Mouse (Mus musculus) CH12.LX (cell line): ENCODE results near the gene Slc25a45. TPM values are rescaled to one million over a fixed set of nuclear protein-coding genes. Genes with fewer than 3 reads are reported as not detected.

Experiments used
- DNase-seq: peaks from one replicate; pipeline ENCODE4 v3.0.0-alpha.2; 2013; ENCODE audit errors: extremely low read depth
- H3K27ac ChIP-seq: 2 replicates; pipeline ENCODE4 v1.5.1; 2012; ENCODE audit warnings: low read depth, mild to moderate bottlenecking, control low read depth, moderate library complexity; ENCODE audit not compliant: insufficient read depth
- H3K27me3 ChIP-seq: replicated peaks from 2 replicates; pipeline ENCODE3; 2012; ENCODE audit warnings: inconsistent platforms
- H3K36me3 ChIP-seq, 2 experiments: replicated peaks in 1 of 2; 2 replicates each; pipeline versions ENCODE3 to v1.6.1; 2012; ENCODE audit warnings: inconsistent platforms in 1 of 2, low read length in 1 of 2, mild to moderate bottlenecking in 1 of 2, mixed read lengths in 1 of 2, moderate library complexity in 1 of 2; ENCODE audit not compliant: control insufficient read depth in 1 of 2, insufficient read depth in 1 of 2
- H3K4me1 ChIP-seq, 2 experiments: 2 replicates each; pipeline ENCODE4 v1.6.1; 2012; ENCODE audit warnings: inconsistent platforms in 1 of 2, moderate library complexity in 1 of 2; ENCODE audit not compliant: insufficient read depth in 2 of 2, control insufficient read depth in 1 of 2
- H3K4me2 ChIP-seq: 2 replicates; pipeline ENCODE4 v1.6.1; 2012; ENCODE audit warnings: low read depth, mild to moderate bottlenecking, control low read depth; ENCODE audit not compliant: poor library complexity, insufficient read depth, severe bottlenecking
- H3K4me3 ChIP-seq, 3 experiments: fragments of 150-350 bp in 1 of 3; sonication (generic) in 1 of 3; replicated peaks in 1 of 3; 2 replicates each; pipeline versions ENCODE3 to v1.5.1; 2011 to 2012; ENCODE audit warnings: low read depth in 2 of 3, low read length in 2 of 3, mild to moderate bottlenecking in 2 of 3, moderate library complexity in 2 of 3, control low read depth in 1 of 3, improper control_type of control experiment in 1 of 3, inconsistent platforms in 1 of 3, mixed read lengths in 1 of 3; ENCODE audit not compliant: poor library complexity in 1 of 3
- H3K79me2 ChIP-seq: replicated peaks from 2 replicates; pipeline ENCODE4 v1.6.1; 2012; ENCODE audit warnings: mild to moderate bottlenecking, moderate library complexity; ENCODE audit not compliant: control insufficient read depth, poor library complexity, insufficient read depth, severe bottlenecking; ENCODE audit errors: extremely low read depth
- H3K9ac ChIP-seq: 2 replicates; pipeline ENCODE4 v1.6.1; 2012; ENCODE audit warnings: low read depth, mild to moderate bottlenecking, control low read depth, moderate library complexity; ENCODE audit not compliant: insufficient read depth
- H3K9me3 ChIP-seq: replicated peaks from 2 replicates; pipeline ENCODE3; 2012; ENCODE audit warnings: low read length, inconsistent platforms, mixed read lengths
- CHD1 ChIP-seq: IDR thresholded peaks from 2 replicates; pipeline ENCODE4 v1.6.1; 2012; ENCODE audit warnings: low read depth, low read length, improper control_type of control experiment, inconsistent platforms
- CHD2 ChIP-seq: IDR thresholded peaks from 2 replicates; pipeline ENCODE4 v1.6.1; 2011; ENCODE audit warnings: low read length, improper control_type of control experiment
- E2F4 ChIP-seq: IDR thresholded peaks from 2 replicates; pipeline ENCODE4 v1.6.1; 2011; ENCODE audit warnings: low read depth, low read length, improper control_type of control experiment; ENCODE audit not compliant: insufficient replicate concordance
- ELF1 ChIP-seq: IDR thresholded peaks from 2 replicates; pipeline ENCODE4 v1.6.1; 2014; ENCODE audit warnings: low read depth, mild to moderate bottlenecking, inconsistent platforms, low read length, improper control_type of control experiment
- EP300 ChIP-seq: IDR thresholded peaks from 2 replicates; pipeline ENCODE4 v1.6.1; 2011; ENCODE audit warnings: low read length, improper control_type of control experiment
- GABPA ChIP-seq: IDR thresholded peaks from 2 replicates; pipeline ENCODE4 v1.6.1; 2012; ENCODE audit warnings: low read depth, low read length, improper control_type of control experiment, inconsistent platforms; ENCODE audit not compliant: insufficient replicate concordance
- HCFC1 ChIP-seq: IDR thresholded peaks from 2 replicates; pipeline ENCODE4 v1.6.1; 2012; ENCODE audit warnings: low read depth, mild to moderate bottlenecking, inconsistent platforms, low read length, improper control_type of control experiment
- IRF4 ChIP-seq: IDR thresholded peaks from 2 replicates; pipeline ENCODE4 v1.6.1; 2014; ENCODE audit warnings: low read depth, mild to moderate bottlenecking, inconsistent platforms, low read length, improper control_type of control experiment
- JUN ChIP-seq: IDR thresholded peaks from 2 replicates; pipeline ENCODE4 v1.6.1; 2011; ENCODE audit warnings: low read depth, mild to moderate bottlenecking, low read length, improper control_type of control experiment, moderate library complexity; ENCODE audit not compliant: insufficient read depth
- KAT2A ChIP-seq: IDR thresholded peaks from 2 replicates; pipeline ENCODE4 v1.6.1; 2012; ENCODE audit warnings: low read length, improper control_type of control experiment, inconsistent platforms; ENCODE audit not compliant: insufficient replicate concordance
- MEF2A ChIP-seq: IDR thresholded peaks from 2 replicates; pipeline ENCODE4 v1.6.1; 2014; ENCODE audit warnings: low read depth, mild to moderate bottlenecking, inconsistent platforms, low read length, improper control_type of control experiment, borderline replicate concordance
- MXI1 ChIP-seq: IDR thresholded peaks from 2 replicates; pipeline ENCODE4 v1.6.1; 2011; ENCODE audit warnings: mild to moderate bottlenecking, low read depth, low read length, improper control_type of control experiment
- NRF1 ChIP-seq: IDR thresholded peaks from 2 replicates; pipeline ENCODE4 v1.6.1; 2014; ENCODE audit warnings: low read depth, mild to moderate bottlenecking, inconsistent platforms, low read length, improper control_type of control experiment, moderate library complexity
- PAX5 ChIP-seq: IDR thresholded peaks from 2 replicates; pipeline ENCODE4 v1.6.1; 2012; ENCODE audit warnings: low read length, inconsistent platforms, mixed read lengths
- POLR2A ChIP-seq: IDR thresholded peaks from 2 replicates; pipeline ENCODE4 v1.6.1; 2011; ENCODE audit warnings: low read depth, mild to moderate bottlenecking, improper control_type of control experiment, low read length
- SMC3 ChIP-seq: IDR thresholded peaks from 2 replicates; pipeline ENCODE4 v1.6.1; 2011; ENCODE audit warnings: low read depth, low read length, improper control_type of control experiment
- TBP ChIP-seq: conservative IDR thresholded peaks from 2 replicates; pipeline ENCODE4 v1.6.1; 2011; ENCODE audit warnings: low read depth, low read length, improper control_type of control experiment
- TCF12 ChIP-seq: IDR thresholded peaks from 2 replicates; pipeline ENCODE4 v1.6.1; 2014; ENCODE audit warnings: low read depth, mild to moderate bottlenecking, inconsistent platforms, low read length, improper control_type of control experiment
- USF1 ChIP-seq: IDR thresholded peaks from 2 replicates; pipeline ENCODE4 v1.6.1; 2014; ENCODE audit warnings: low read depth, mild to moderate bottlenecking, inconsistent platforms, low read length, improper control_type of control experiment
- USF2 ChIP-seq: conservative IDR thresholded peaks from 2 replicates; pipeline ENCODE4 v1.6.1; 2011; ENCODE audit warnings: low read depth, low read length, improper control_type of control experiment
- ZC3H11A ChIP-seq: IDR thresholded peaks from 2 replicates; pipeline ENCODE4 v1.6.1; 2012; ENCODE audit warnings: low read depth, mild to moderate bottlenecking, inconsistent platforms, low read length, improper control_type of control experiment
- ZKSCAN1 ChIP-seq: IDR thresholded peaks from 2 replicates; pipeline ENCODE4 v1.6.1; 2012; ENCODE audit warnings: low read depth, inconsistent platforms, low read length, improper control_type of control experiment, borderline replicate concordance
- ZMIZ1 ChIP-seq: IDR thresholded peaks from 2 replicates; pipeline ENCODE4 v1.6.1; 2012; ENCODE audit warnings: low read depth, mild to moderate bottlenecking, inconsistent platforms, low read length, improper control_type of control experiment
- ZNF384 ChIP-seq: IDR thresholded peaks from 2 replicates; pipeline ENCODE4 v1.6.1; 2012; ENCODE audit warnings: low read depth, low read length, improper control_type of control experiment, inconsistent platforms
- dilution Hi-C: fragments of 300-500 bp; cut with MboI; formaldehyde crosslinking; loops from 2 replicates; pipeline ENCODE4 v1.14.3; 2020; ENCODE audit warnings: low sequenced_read_pairs; ENCODE audit not compliant: extremely low pct_unique_long_range_greater_than_20kb, extremely low pct_ligation_motif_present
- in situ Hi-C: fragments of 300-500 bp; cut with MboI; formaldehyde crosslinking; loops from 3 replicates; pipeline ENCODE4 v1.14.3; 2019; ENCODE audit warnings: low sequenced_read_pairs, low pct_ligation_motif_present, low pct_unique_long_range_greater_than_20kb, mixed read lengths
- polyA plus RNA-seq: library from polyadenylated mRNA; unstranded; fragments of >175 nt; gene quantifications from 2 replicates; pipeline ENCODE4 v1.2.1, GENCODE M21; 2012; ENCODE audit warnings: low read depth; ENCODE audit not compliant: insufficient read length
- total RNA-seq, 2 experiments: library from RNA; depleted of rRNA; stranded (reverse); fragments of 300-350 nt in 1 of 2; fragments of >200 nt in 1 of 2; gene quantifications; 2 replicates each; pipeline ENCODE4 v1.2.3; 2012 to 2014

Gene Slc25a45
- total and polyA plus RNA-seq, 3 experiments: 22.7 to 33.0 (median 23.1) TPM

- Histone ChIP-seq H3K9me3 (no peaks in the 10 kb centered on the region), H3K4me1 (peaks cover 19 to 46% of the 10 kb centered on the region in 2 experiments), H3K9ac (no peak overlapping the region), H3K4me2 (no peak overlapping the region), H3K79me2 (peaks cover 4% of the 10 kb centered on the region; the same call in 1 of the 2 replicates), H3K4me3 (no peak overlapping the region), H3K27me3 (no peaks in the 10 kb centered on the region), H3K36me3 (peaks cover 45 to 54% of the 10 kb centered on the region in 2 experiments), H3K27ac (no peak overlapping the region)
- no peak for DNase-seq
- dilution Hi-C loops: no loop called here
- TF ChIP-seq ZC3H11A: no peak
- no peak for TF ChIP-seq EP300
- no peak for TF ChIP-seq ZKSCAN1
- no peak for TF ChIP-seq PAX5
- TF ChIP-seq TCF12: no peak
- TF ChIP-seq GABPA: no peak
- no peak for TF ChIP-seq TBP
- no peak for TF ChIP-seq ZMIZ1
- no peak for TF ChIP-seq USF2
- no peak for TF ChIP-seq JUN
- in situ Hi-C loops: no loop called here
These were observed 4.6 kb upstream of the Slc25a45 start for GRCm38 (mm10) chr19:5872931-5873556.

- Histone ChIP-seq H3K4me3 (peak overlapping the region; percentile 85 to 93 (median 90)), H3K9me3 (no peaks in the 10 kb centered on the region), H3K79me2 (peaks cover 4% of the 10 kb centered on the region; the same call in 1 of the 2 replicates), H3K27ac (0 out of 2 replicates have a peak overlapping the region, but pooled peaks have one; percentile 2), H3K36me3 (peaks cover 31 to 41% of the 10 kb centered on the region in 2 experiments), H3K9ac (peak overlapping the region; percentile 93), H3K4me1 (peaks cover 22 to 56% of the 10 kb centered on the region in 2 experiments), H3K27me3 (no peaks in the 10 kb centered on the region), H3K4me2 (peak overlapping the region; percentile 88)
- dilution Hi-C loops (no loop called here), in situ Hi-C loops (no loop called here)
- TF ChIP-seq CHD1 (0 out of 2 replicates have a peak, but pooled peaks have one; percentile 17), CHD2 (no peak)
- no peak for DNase-seq
These were observed 3.1 kb upstream of the Slc25a45 start for GRCm38 (mm10) chr19:5874391-5874968.

DNA sequence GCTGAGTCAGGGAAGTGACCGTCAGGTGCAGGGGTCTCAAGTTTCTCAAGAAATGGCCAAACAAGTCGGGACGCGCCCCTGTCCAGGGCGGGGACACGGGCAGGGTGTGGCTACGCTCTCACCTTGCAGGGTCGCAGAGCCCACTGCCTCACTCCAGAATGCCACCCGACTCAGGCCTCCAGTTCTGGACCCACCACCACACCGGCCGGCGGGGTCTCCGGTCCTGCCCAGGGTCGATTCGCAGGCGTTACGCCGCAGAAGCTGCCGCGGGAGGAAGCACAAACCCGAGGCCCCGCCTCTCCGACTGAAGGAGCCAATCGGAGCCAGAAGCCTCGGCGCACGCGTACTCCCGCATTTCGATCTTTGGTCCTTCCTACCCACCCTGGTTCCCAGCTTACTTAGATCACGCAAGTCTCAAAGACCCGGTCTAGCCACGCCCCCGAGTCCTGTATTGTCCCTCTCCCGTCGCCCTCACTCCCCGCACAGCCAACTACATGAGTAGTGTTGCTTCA lies 2.6 kb upstream of the Slc25a45 start, which contains the start of gene Frmd8:
Gene Frmd8 (minus strand): TSS at position 306 of the 512 bp plus-strand sequence.
- Histone ChIP-seq H3K4me3 (peak within 1 kb of the TSS; percentile 85 to 93 (median 90)), H3K27me3 (no peaks in the 10 kb centered on the region), H3K9me3 (no peaks in the 10 kb centered on the region), H3K36me3 (peaks cover 31 to 41% of the 10 kb centered on the region in 2 experiments), H3K9ac (peak within 1 kb of the TSS; percentile 93), H3K27ac (peak within 1 kb of the TSS; percentile 23; the same call in 1 of the 2 replicates), H3K4me2 (peak within 1 kb of the TSS; percentile 88), H3K79me2 (peaks cover 4% of the 10 kb centered on the region; the same call in 1 of the 2 replicates), H3K4me1 (peaks cover 22 to 61% of the 10 kb centered on the region in 2 experiments)
- in situ Hi-C loops: loop anchor here (5.0 kb wide), 1 partner anchor 88 kb away; no protein-coding TSS in a partner anchor
- dilution Hi-C loops: no loop called here
- DNase-seq: peak; percentile 96
- TF ChIP-seq IRF4 (peak; percentile 24; the same call in 1 of the 2 replicates), POLR2A (peak; percentile 74), MEF2A (no peak), ZMIZ1 (peak; percentile 75; the same call in 1 of the 2 replicates), PAX5 (no peak), HCFC1 (peak; percentile 44; the same call in 1 of the 2 replicates), ZNF384 (no peak), MXI1 (no peak), NRF1 (peak; percentile 88), ELF1 (peak; percentile 56; the same call in 1 of the 2 replicates), KAT2A (no peak), SMC3 (no peak), E2F4 (no peak), USF1 (no peak), TBP (no peak)
